21 mouse cellular contexts compared by ENCODE assay signal in the genomic region with DNA sequence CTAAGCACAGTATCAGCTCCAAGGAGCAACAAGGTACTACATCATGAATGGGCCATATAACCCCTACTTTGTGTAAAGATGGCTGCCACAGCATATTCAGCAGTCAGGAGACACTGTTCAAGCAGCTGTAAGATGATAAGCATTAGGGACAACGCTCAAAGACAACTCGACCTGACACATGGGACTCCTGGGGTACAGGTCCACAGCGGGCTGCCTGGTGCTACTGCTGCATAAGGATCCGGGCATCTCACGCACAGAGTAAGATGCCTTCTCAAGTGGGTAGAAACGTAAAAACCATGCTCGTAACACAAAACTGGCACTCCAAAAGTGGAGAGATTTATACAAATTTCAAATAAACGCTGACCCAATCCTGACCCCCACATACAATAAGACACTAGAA.
"Had no signal": no experiment of that assay in that cellular context is flagged by ENCODE, and none has a peak within 500 bp of the region (broad histone marks: within the 10 kb centered on the region; RNA-seq: fewer than 3 reads in every experiment).

No protein-coding gene starts in this region.

- H3K27me3 ChIP-seq: limb, embryonic 15.5 days; lung, embryonic 15.5 days; neural tube, embryonic 13.5 days had no signal

- H3K4me3 ChIP-seq: layer of hippocampus, adult 2 months; limb, embryonic 15.5 days; lung, embryonic 15.5 days; myocyte; neural tube, embryonic 13.5 days had no signal

- H3K4me2 ChIP-seq: limb, embryonic 15.5 days; liver, embryonic 11.5 days; lung, embryonic 15.5 days; neural tube, embryonic 13.5 days had no signal

- H3K9me3 ChIP-seq: limb, embryonic 15.5 days; lung, embryonic 15.5 days; neural tube, embryonic 13.5 days had no signal

- DNase-seq: kidney, adult 8-10 months; kidney, postnatal 10 days; layer of hippocampus, adult 9-11 months; liver, postnatal 0 days; lung, postnatal 10 days; midbrain, embryonic 14.5 days; right cerebral cortex, adult 18-20 months; right cerebral cortex, postnatal 14 days; right cerebral cortex, postnatal 4 days; thymus, adult 2 months; thymus, postnatal 14 days; thymus, postnatal 4 days had no signal

- ATAC-seq: intestine, postnatal 0 days; liver, postnatal 0 days had no signal

- H3K9ac ChIP-seq: limb, embryonic 15.5 days; liver, embryonic 14.5 days; liver, postnatal 0 days; lung, embryonic 15.5 days; neural tube, embryonic 13.5 days had no signal

- H3K27ac ChIP-seq: layer of hippocampus, adult 2 months; limb, embryonic 15.5 days; liver, embryonic 14.5 days; lung, embryonic 15.5 days; neural tube, embryonic 13.5 days; stomach, postnatal 0 days had no signal

- H3K36me3 ChIP-seq: limb, embryonic 15.5 days; lung, embryonic 15.5 days; neural tube, embryonic 13.5 days had no signal
